8 mouse cellular contexts compared by ENCODE assay signal in the genomic region with DNA sequence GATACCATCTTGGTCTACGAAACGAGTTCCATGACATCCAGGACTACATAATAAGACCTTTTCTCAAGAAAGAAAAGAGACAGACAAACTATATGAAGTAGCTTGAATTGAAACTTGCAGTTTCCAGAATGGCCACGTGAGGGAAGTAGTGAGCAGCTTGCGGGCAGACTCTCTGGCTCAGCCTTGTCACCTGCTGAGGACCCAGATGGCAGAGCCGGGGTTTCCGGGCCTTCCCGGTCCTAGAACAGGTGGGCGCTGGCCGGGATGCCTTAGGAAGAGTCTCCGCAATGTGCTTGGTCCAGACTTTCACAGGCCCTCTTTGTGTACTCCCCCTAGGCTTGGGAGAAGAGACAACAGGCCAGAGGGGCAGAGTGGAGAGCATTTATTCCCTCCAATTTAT. TPM values are rescaled to one million over a fixed set of nuclear protein-coding genes. Genes with fewer than 3 reads are reported as not detected.
DNase-seq lines count a peak whose midpoint lies in the region; ATAC-seq and TF ChIP-seq lines count a peak whose summit lies in the region.

No protein-coding gene starts in this region.

- peaks cover 8% of the 10 kb centered on the region for H3K27me3 ChIP-seq in G1E (ENCODE audit: insufficient read depth, low read length)
- no peaks in the 10 kb centered on the region for H3K27me3 ChIP-seq in forebrain, embryonic 16.5 days (replicated peaks; ENCODE audit: control insufficient read depth, insufficient read depth, low read length)
- H3K27me3 ChIP-seq in kidney, embryonic 15.5 days, result peaks cover 44% of the 10 kb centered on the region
- peaks cover 19% of the 10 kb centered on the region for H3K27me3 ChIP-seq in lung, embryonic 16.5 days (ENCODE audit: control insufficient read depth, insufficient read depth, low read depth, low read length)

- H3K36me3 ChIP-seq in G1E (replicated peaks), result no peaks in the 10 kb centered on the region
- no peaks in the 10 kb centered on the region for H3K36me3 ChIP-seq in forebrain, embryonic 16.5 days (ENCODE audit: control insufficient read depth, insufficient read depth)
- H3K36me3 ChIP-seq in kidney, embryonic 15.5 days, result no peaks in the 10 kb centered on the region
- H3K36me3 ChIP-seq in lung, embryonic 16.5 days (ENCODE audit: control insufficient read depth, insufficient read depth, low read length), result no peaks in the 10 kb centered on the region

- WGBS in forebrain, embryonic 16.5 days, result 4% methylated on average over 10 of the region's 10 CpGs
- WGBS in kidney, embryonic 15.5 days, result 6% methylated on average over 10 of the region's 10 CpGs
- 2% methylated on average over 10 of the region's 10 CpGs for WGBS in lung, embryonic 16.5 days

- peak; percentile 78 for TF ChIP-seq CTCF in G1E (IDR thresholded peaks at IDR 0.05; ENCODE audit: low read depth, low read length)

- peaks cover 18% of the 10 kb centered on the region for H3K4me1 ChIP-seq in G1E (ENCODE audit: insufficient read depth, low read depth, low read length)
- peaks cover 7% of the 10 kb centered on the region; the same call in 1 of the 2 replicates for H3K4me1 ChIP-seq in forebrain, embryonic 16.5 days (replicated peaks; ENCODE audit: control insufficient read depth, insufficient read depth, low read length)
- H3K4me1 ChIP-seq in kidney, embryonic 15.5 days, result peaks cover 11% of the 10 kb centered on the region; the same call in 1 of the 2 replicates
- no peaks in the 10 kb centered on the region for H3K4me1 ChIP-seq in lung, embryonic 16.5 days (replicated peaks; ENCODE audit: control insufficient read depth, insufficient read depth, low read length)

- DNase-seq in 3134 (ENCODE audit: extremely low read depth, insufficient read length, low spot score), result peak; percentile 37
- peak; percentile 65 for DNase-seq in G1E (ENCODE audit: low spot score)
- DNase-seq in cerebellum, adult 18-20 months, result peak; percentile 95 to 97
- DNase-seq in ovary, postnatal 36 days (ENCODE audit: low spot score), result peak; percentile 40
- peak; percentile 62 to 72 for DNase-seq in thymus, postnatal 36 days

- no peak overlapping the region for H3K4me2 ChIP-seq in forebrain, embryonic 16.5 days (ENCODE audit: low read length)
- H3K4me2 ChIP-seq in kidney, embryonic 15.5 days, result no peak overlapping the region
- no peak overlapping the region for H3K4me2 ChIP-seq in lung, embryonic 16.5 days (ENCODE audit: low read depth, low read length)

- no peak overlapping the region for H3K27ac ChIP-seq in forebrain, embryonic 16.5 days (ENCODE audit: low read length)
- H3K27ac ChIP-seq in kidney, embryonic 15.5 days, result no peak overlapping the region
- no peak overlapping the region for H3K27ac ChIP-seq in lung, embryonic 16.5 days (ENCODE audit: low read length)

- ATAC-seq in G1E (ENCODE audit: extremely low read depth, insufficient number of reproducible peaks, low FRiP score, poor library complexity, severe bottlenecking), result peak; percentile 54; the same call in 1 of the 2 replicates
- ATAC-seq in forebrain, embryonic 16.5 days, result peak; percentile 34; the same call in 1 of the 2 replicates
- ATAC-seq in kidney, embryonic 15.5 days (replicated peaks; ENCODE audit: low FRiP score), result 0 out of 2 replicates have a peak, but pooled peaks have one; percentile 47
- ATAC-seq in lung, embryonic 16.5 days (ENCODE audit: low read depth), result peak; percentile 45; the same call in 1 of the 2 replicates

- H3K9ac ChIP-seq in forebrain, embryonic 16.5 days (replicated peaks; ENCODE audit: low read depth, low read length), result no peak overlapping the region
- no peak overlapping the region for H3K9ac ChIP-seq in kidney, embryonic 15.5 days
- no peak overlapping the region for H3K9ac ChIP-seq in lung, embryonic 16.5 days (ENCODE audit: low read length)

- H3K4me3 ChIP-seq in G1E (ENCODE audit: low read depth, low read length), result no peak overlapping the region
- H3K4me3 ChIP-seq in forebrain, embryonic 16.5 days (replicated peaks; ENCODE audit: low read length), result no peak overlapping the region
- H3K4me3 ChIP-seq in kidney, embryonic 15.5 days (replicated peaks), result no peak overlapping the region
- H3K4me3 ChIP-seq in lung, embryonic 16.5 days (ENCODE audit: low read length), result no peak overlapping the region

- H3K9me3 ChIP-seq in G1E (replicated peaks), result peaks cover 7% of the 10 kb centered on the region
- H3K9me3 ChIP-seq in forebrain, embryonic 16.5 days (ENCODE audit: control insufficient read depth, low read length), result no peaks in the 10 kb centered on the region
- H3K9me3 ChIP-seq in kidney, embryonic 15.5 days (replicated peaks), result no peaks in the 10 kb centered on the region
- peaks cover 2% of the 10 kb centered on the region; the same call in 1 of the 2 replicates for H3K9me3 ChIP-seq in lung, embryonic 16.5 days (ENCODE audit: control insufficient read depth, low read length)

RNA-seq across cellular contexts. Expression of gene Rims3, which starts 3.7 kb away (rescaled TPM):
- total RNA-seq in G1E (2014; fragmentation: Nextera tagmentation) (not detected in 2 replicates), G1E (2017) (0.06 and 0.16 TPM in 2 replicates)
- not detected in 2 replicates for polyA plus RNA-seq in G1E (2012)
- 9.6 and 14.1 TPM in 2 replicates for polyA plus RNA-seq in forebrain, embryonic 16.5 days (2015; fragmentation: Nextera tagmentation; extraction: Ambion mirVana)
- 0.54 and 1.2 TPM in 2 replicates for polyA plus RNA-seq in kidney, embryonic 15.5 days (2015; fragmentation: Nextera tagmentation; extraction: Ambion mirVana)
- polyA plus RNA-seq in lung, embryonic 16.5 days (2015; fragmentation: Nextera tagmentation; extraction: Ambion mirVana), result 0.69 and 0.73 TPM in 2 replicates

RNA-seq across cellular contexts. Expression of gene Nfyc, which starts 19.6 kb away (rescaled TPM):
- total RNA-seq in G1E (2014; fragmentation: Nextera tagmentation) (61.2 and 90.7 TPM in 2 replicates), G1E (2017) (35.8 and 42.9 TPM in 2 replicates)
- polyA plus RNA-seq in G1E (2012), result 36.7 and 80.1 TPM in 2 replicates
- 96.5 and 107 TPM in 2 replicates for polyA plus RNA-seq in forebrain, embryonic 16.5 days (2015; fragmentation: Nextera tagmentation; extraction: Ambion mirVana)
- polyA plus RNA-seq in kidney, embryonic 15.5 days (2015; fragmentation: Nextera tagmentation; extraction: Ambion mirVana), result 112 and 115 TPM in 2 replicates
- 93.3 and 96.5 TPM in 2 replicates for polyA plus RNA-seq in lung, embryonic 16.5 days (2015; fragmentation: Nextera tagmentation; extraction: Ambion mirVana)

Comparison
In these comparisons a context has a peak if more than half of its experiments do, and no peak if none do; other contexts are left out.
1. DNase-seq: peak in every context shown above with its lines; median percentile 96 in cerebellum, adult 18-20 months; 67 in thymus, postnatal 36 days; 65 in G1E; 40 in ovary, postnatal 36 days; 37 in 3134.